Mouse (Mus musculus) C2C12 (cell line): Measurements from ENCODE around the gene Tubgcp5. TPM values are rescaled to one million over a fixed set of nuclear protein-coding genes. Genes with fewer than 3 reads are reported as not detected.

Source experiments
- H3K27me3 ChIP-seq: one replicate; pipeline ENCODE4 v1.6.1; 2011; ENCODE audit not compliant: control insufficient read depth, insufficient read depth, insufficient read length
- H3K36me3 ChIP-seq: one replicate; pipeline ENCODE4 v1.6.1; 2011; ENCODE audit not compliant: control insufficient read depth, insufficient read depth
- H3K4me3 ChIP-seq: one replicate; pipeline ENCODE4 v1.5.1; 2011; ENCODE audit warnings: mild to moderate bottlenecking, control low read depth; ENCODE audit not compliant: poor library complexity, insufficient read depth, severe bottlenecking
- H3K79me2 ChIP-seq: one replicate; pipeline ENCODE4 v1.6.1; 2011; ENCODE audit not compliant: control insufficient read depth, insufficient read depth
- H3K79me3 ChIP-seq: one replicate; pipeline ENCODE4 v1.6.1; 2011; ENCODE audit warnings: low read depth, control low read depth
- H3ac ChIP-seq: one replicate; pipeline ENCODE3; 2011; ENCODE audit warnings: low read depth; ENCODE audit not compliant: control insufficient read depth, insufficient read length
- CEBPB ChIP-seq: IDR thresholded peaks from one replicate; pipeline ENCODE4 v1.6.1; 2011; ENCODE audit warnings: low read depth, mild to moderate bottlenecking, control low read depth, moderate library complexity
- CTCF ChIP-seq: IDR thresholded peaks from one replicate; pipeline ENCODE4 v1.5.1; 2011; ENCODE audit not compliant: control insufficient read depth, insufficient read depth, insufficient read length
- FOSL1 ChIP-seq: IDR thresholded peaks from one replicate; pipeline ENCODE4 v1.8.0; 2011; ENCODE audit warnings: mild to moderate bottlenecking, low read length; ENCODE audit not compliant: poor library complexity, insufficient read depth, severe bottlenecking
- MAX ChIP-seq: IDR thresholded peaks from one replicate; pipeline ENCODE4 v1.6.1; 2011; ENCODE audit warnings: mild to moderate bottlenecking, control low read depth
- MYOD1 ChIP-seq: IDR thresholded peaks from one replicate; pipeline ENCODE4 v1.6.1; 2011; ENCODE audit warnings: low read depth; ENCODE audit not compliant: control insufficient read depth, insufficient read length
- MYOG ChIP-seq: IDR thresholded peaks from one replicate; pipeline ENCODE4 v1.6.1; 2011; ENCODE audit not compliant: control insufficient read depth, insufficient read length; ENCODE audit errors: extremely low read depth
- USF1 ChIP-seq: IDR thresholded peaks from one replicate; pipeline ENCODE4 v1.6.1; 2011; ENCODE audit warnings: low read depth, mild to moderate bottlenecking, control low read depth, moderate library complexity
- long read RNA-seq, 2 experiments: library from polyadenylated mRNA; unstranded; transcript quantifications; one replicate each; pipeline ENCODE4 v2.0.0; 2019 to 2020
- polyA plus RNA-seq: library from polyadenylated mRNA; unstranded; fragments of >200 nt; fragmentation: generic; extraction: Trizol; gene quantifications from one replicate; pipeline ENCODE4 v1.2.1, GENCODE M21; 2012; ENCODE audit warnings: missing spikeins

Tubgcp5 gene
- 3.6 TPM for polyA plus RNA-seq
- long read RNA-seq, experiment 1, partial matches to known transcripts = 2 of 6 reads
- long read RNA-seq, experiment 1, other reads (novel, unspliced or antisense) = 1 of 6 reads
- long read RNA-seq, experiment 2, transcript Tubgcp5-201 (23 exons, 3,905 nt) = major isoform, 61 of 89 reads
- long read RNA-seq, experiment 2, partial matches to known transcripts = 14 of 89 reads
- long read RNA-seq, experiment 2, other reads (novel, unspliced or antisense) = 10 of 89 reads

DNA sequence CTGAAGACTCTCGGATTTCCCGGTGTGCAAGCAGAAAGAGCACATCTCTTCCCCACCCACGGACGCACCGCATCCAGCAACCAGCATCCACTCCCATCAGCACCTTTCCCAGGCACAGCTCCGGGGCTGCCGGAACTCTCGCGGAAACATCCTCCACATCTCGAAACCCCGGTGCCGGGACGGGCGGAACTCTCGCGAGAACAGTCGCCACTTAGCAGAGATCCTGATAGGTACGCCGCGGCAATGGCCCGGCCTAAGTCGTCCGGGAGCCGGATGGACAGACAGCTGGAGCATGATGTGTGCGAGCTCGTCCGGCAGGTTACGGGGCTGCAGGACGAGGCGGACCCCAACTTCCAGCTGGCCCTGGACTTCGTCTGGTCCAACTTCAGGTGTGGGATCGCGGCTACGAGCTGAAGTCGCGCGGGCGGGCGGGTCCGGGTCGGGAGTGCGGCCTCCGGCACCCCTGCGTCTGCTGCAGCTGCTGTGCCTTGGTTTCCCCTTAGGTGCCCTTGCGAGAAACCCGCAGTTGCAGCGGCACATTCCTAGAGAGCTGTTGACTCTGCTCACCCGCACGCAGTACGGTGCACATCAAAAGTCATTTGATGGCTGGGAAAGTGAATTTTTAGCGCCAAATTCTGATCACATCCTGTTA lies at the start of gene Tubgcp5:
Gene Tubgcp5, plus strand, starts transcription at position 203 of the 652 bp plus-strand sequence.
- Histone ChIP-seq H3ac (peak within 1 kb of the TSS; percentile 79), H3K36me3 (peaks cover 28% of the 10 kb centered on the region), H3K27me3 (no peaks in the 10 kb centered on the region), H3K4me3 (peak within 1 kb of the TSS; percentile 51), H3K79me2 (peaks cover 29% of the 10 kb centered on the region), H3K79me3 (peaks cover 14% of the 10 kb centered on the region)
- TF ChIP-seq MYOG = no peak
- TF ChIP-seq CEBPB = no peak
- no peak for TF ChIP-seq MYOD1

DNA sequence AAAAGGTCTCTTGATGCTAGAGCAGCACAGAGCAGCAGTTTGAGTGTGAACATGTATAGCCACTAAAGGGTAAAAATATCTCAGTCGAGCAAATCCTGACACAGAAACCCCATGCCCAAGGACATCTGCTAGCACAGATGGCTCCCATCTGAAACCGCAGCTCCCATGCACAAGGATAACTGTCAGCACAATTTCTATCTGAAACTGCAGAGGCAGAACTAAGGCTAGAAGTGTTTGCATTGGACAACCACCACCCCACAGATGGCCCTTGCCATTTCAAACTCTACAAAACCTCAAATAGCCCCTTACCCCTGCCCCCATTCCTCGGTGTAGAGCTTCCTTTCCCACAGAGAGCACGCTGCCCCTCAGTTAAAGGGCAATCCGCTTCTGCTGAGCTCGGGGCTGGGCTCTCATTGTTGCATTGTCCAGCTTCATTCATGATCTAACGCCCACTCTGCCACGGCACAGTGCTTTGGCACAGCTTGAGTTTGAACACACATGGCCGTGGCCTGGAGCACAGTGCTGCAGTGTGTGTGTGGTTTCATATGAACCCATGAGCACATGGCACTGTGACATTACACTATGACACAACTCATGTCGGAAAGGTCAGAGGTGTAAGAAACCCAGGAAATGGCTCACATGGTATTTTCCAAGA lies 49.3 kb upstream of the Tubgcp5 start:
- TF ChIP-seq CEBPB (no peak), MYOG (no peak), CTCF (no peak), USF1 (no peak), FOSL1 (no peak), MAX (no peak), MYOD1 (no peak)
- Histone ChIP-seq H3K36me3 (no peaks in the 10 kb centered on the region), H3K79me3 (no peaks in the 10 kb centered on the region), H3K27me3 (no peaks in the 10 kb centered on the region), H3K79me2 (no peaks in the 10 kb centered on the region), H3K4me3 (no peak overlapping the region), H3ac (no peak overlapping the region)

- H3K27me3 ChIP-seq = no peaks in the 10 kb centered on the region
- no peaks in the 10 kb centered on the region for H3K79me2 ChIP-seq
- no peaks in the 10 kb centered on the region for H3K36me3 ChIP-seq
- no peak overlapping the region for H3ac ChIP-seq
- TF ChIP-seq MYOD1 (no peak), FOSL1 (no peak), CEBPB (no peak), CTCF (no peak), MYOG (no peak), USF1 (no peak), MAX (no peak)
- H3K4me3 ChIP-seq = no peak overlapping the region
- no peaks in the 10 kb centered on the region for H3K79me3 ChIP-seq
These were observed 43.1 kb upstream of the Tubgcp5 start for GRCm38 (mm10) chr7:55750841-55751240.

GRCm38 (mm10) chr7:55759346-55759745 lies 34.6 kb upstream of the Tubgcp5 start:
- no peaks in the 10 kb centered on the region for H3K27me3 ChIP-seq
- no peak overlapping the region for H3ac ChIP-seq
- no peak for TF ChIP-seq CEBPB
- no peak for TF ChIP-seq FOSL1
- TF ChIP-seq MYOD1 = no peak
- TF ChIP-seq MYOG = no peak
- TF ChIP-seq CTCF = no peak
- TF ChIP-seq USF1 = no peak
- no peak for TF ChIP-seq MAX
- no peaks in the 10 kb centered on the region for H3K79me2 ChIP-seq
- H3K4me3 ChIP-seq = no peak overlapping the region
- H3K36me3 ChIP-seq = no peaks in the 10 kb centered on the region
- no peaks in the 10 kb centered on the region for H3K79me3 ChIP-seq

DNA sequence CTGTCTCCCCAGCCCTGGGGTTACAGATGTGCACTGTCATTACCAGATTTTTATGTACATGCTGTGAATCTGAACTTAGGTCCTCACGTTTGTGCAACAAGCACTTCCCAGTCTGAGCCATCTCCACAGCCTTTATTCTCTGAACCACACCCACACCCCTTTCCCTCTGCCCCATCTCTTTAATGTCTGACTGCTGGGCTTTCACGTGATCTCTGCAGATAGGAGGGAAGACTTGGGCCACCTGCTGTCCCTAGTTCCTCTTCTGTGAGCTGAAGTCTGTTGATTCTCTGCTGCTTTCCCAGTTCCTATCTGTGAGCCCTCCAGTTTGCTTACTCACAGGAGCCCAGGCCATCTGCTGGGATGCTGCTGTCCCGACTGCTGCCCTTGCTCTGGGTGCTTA lies 26.0 kb upstream of the Tubgcp5 start, which contains the start of gene Siglech:
Gene Siglech, plus strand, starts transcription at position 253 of the 400 bp plus-strand sequence.
- H3K79me3 ChIP-seq = no peaks in the 10 kb centered on the region
- H3K4me3 ChIP-seq = no peak within 1 kb of the TSS
- H3K79me2 ChIP-seq = no peaks in the 10 kb centered on the region
- no peak for TF ChIP-seq MYOG
- TF ChIP-seq FOSL1 = no peak
- TF ChIP-seq MYOD1 = no peak
- TF ChIP-seq USF1 = no peak
- TF ChIP-seq CEBPB = no peak
- TF ChIP-seq MAX = no peak
- TF ChIP-seq CTCF = no peak
- peaks cover 5% of the 10 kb centered on the region for H3K27me3 ChIP-seq
- no peaks in the 10 kb centered on the region for H3K36me3 ChIP-seq
- no peak within 1 kb of the TSS for H3ac ChIP-seq
